Mouse (Mus musculus): ENCODE measurements around the gene Pcca.

GRCm38 (mm10) chr14:122651681-122652080 is 117.6 kb downstream of the Pcca start:
- no peak for TF ChIP-seq POLR2A (IDR thresholded peaks at IDR 0.05; ENCODE audit: low read depth, low read length)
- TF ChIP-seq CTCF (IDR thresholded peaks at IDR 0.05; ENCODE audit: extremely low read depth, insufficient read depth, insufficient read length, insufficient replicate concordance): no peak
